Mouse (Mus musculus) thymus, postnatal 0 days (tissue): Measurements from ENCODE around the gene Aftph. TPM values are rescaled to one million over a fixed set of nuclear protein-coding genes. Genes with fewer than 3 reads are reported as not detected.

ENCODE experiments used
- DNase-seq: peaks from one replicate; pipeline ENCODE4 v3.0.0-alpha.2; 2015; ENCODE audit warnings: low spot score
- polyA plus RNA-seq: library from polyadenylated mRNA; unstranded; fragments of >200 nt; fragmentation: Nextera tagmentation; extraction: Ambion mirVana; gene quantifications from 2 replicates; pipeline ENCODE4 v1.2.1, GENCODE M21; 2015

The Aftph gene
- polyA plus RNA-seq, 1 experiment from 2014 or later = 41.9 TPM

- DNase-seq = no peak
Observed at GRCm38 (mm10) chr11:20649477-20649876, 91.9 kb downstream of the Aftph start.

- DNase-seq = no peak
Observed at GRCm38 (mm10) chr11:20647902-20648625, 93.3 kb downstream of the Aftph start.

GRCm38 (mm10) chr11:20646986-20647726 lies 94.2 kb downstream of the Aftph start:
- no peak for DNase-seq

GRCm38 (mm10) chr11:20646142-20646541 lies 95.2 kb downstream of the Aftph start:
- no peak for DNase-seq

GRCm38 (mm10) chr11:20645521-20645920 lies 95.9 kb downstream of the Aftph start:
- DNase-seq = no peak

GRCm38 (mm10) chr11:20644872-20645271 lies 96.5 kb downstream of the Aftph start:
- no peak for DNase-seq

- peak; percentile 72 for DNase-seq
Observed at GRCm38 (mm10) chr11:20644166-20644565, 97.2 kb downstream of the Aftph start.

GRCm38 (mm10) chr11:20643161-20643560 lies 98.2 kb downstream of the Aftph start:
- DNase-seq = no peak

GRCm38 (mm10) chr11:20642321-20642720 lies 99.1 kb downstream of the Aftph start:
- DNase-seq = no peak

- no peak for DNase-seq
Observed at GRCm38 (mm10) chr11:20639918-20640447, 101.4 kb downstream of the Aftph start.

- peak; percentile 83 for DNase-seq
Observed at GRCm38 (mm10) chr11:20638841-20639240, 102.5 kb downstream of the Aftph start.

GRCm38 (mm10) chr11:20637060-20637459 lies 104.3 kb downstream of the Aftph start:
- no peak for DNase-seq

GRCm38 (mm10) chr11:20636114-20636513 lies 105.3 kb downstream of the Aftph start:
- no peak for DNase-seq

GRCm38 (mm10) chr11:20635646-20636045 lies 105.7 kb downstream of the Aftph start:
- peak; percentile 19 for DNase-seq

Other genes starting within 250 kb of the Aftph start
- gene Sertad2, start 198.3 kb downstream of the Aftph start, polyA plus RNA-seq = 26.9 and 29.2 TPM in 2 replicates
- gene Lgalsl, start 89.5 kb upstream of the Aftph start, polyA plus RNA-seq = 11.5 and 11.8 TPM in 2 replicates